Mouse (Mus musculus) heart, embryonic 15.5 days (tissue): ENCODE measurements around the gene Glo1. TPM values are rescaled to one million over a fixed set of nuclear protein-coding genes. Genes with fewer than 3 reads are reported as not detected.

Source experiments
- ATAC-seq: fragments of 200-750 bp; cut with Nextera tagmentation; replicated peaks from 2 replicates; pipeline ENCODE4 v1.8.0; 2017; ENCODE audit warnings: low read depth, moderate TSS enrichment; ENCODE audit not compliant: insufficient number of reproducible peaks, insufficient read depth, low FRiP score
- H3K27ac ChIP-seq: fragments of 300-500 bp; sonication (generic); 2 replicates; pipeline ENCODE4 v1.5.1; 2015; ENCODE audit warnings: mild to moderate bottlenecking, inconsistent platforms
- H3K27me3 ChIP-seq: fragments of 300-500 bp; sonication (generic); 2 replicates; pipeline ENCODE4 v1.6.1; 2015; ENCODE audit warnings: inconsistent platforms
- H3K36me3 ChIP-seq: fragments of 300-500 bp; sonication (generic); 2 replicates; pipeline ENCODE4 v1.6.1; 2015; ENCODE audit warnings: mild to moderate bottlenecking, inconsistent platforms
- H3K4me1 ChIP-seq: fragments of 300-500 bp; sonication (generic); replicated peaks from 2 replicates; pipeline ENCODE4 v1.6.1; 2015; ENCODE audit warnings: inconsistent platforms
- H3K4me2 ChIP-seq: fragments of 300-500 bp; sonication (generic); 2 replicates; pipeline ENCODE4 v1.6.1; 2015; ENCODE audit warnings: inconsistent platforms, mild to moderate bottlenecking, moderate library complexity
- H3K4me3 ChIP-seq: fragments of 300-500 bp; sonication (generic); 2 replicates; pipeline ENCODE4 v1.5.1; 2015; ENCODE audit warnings: mild to moderate bottlenecking, inconsistent platforms
- H3K9ac ChIP-seq: fragments of 300-500 bp; sonication (generic); 2 replicates; pipeline ENCODE4 v1.6.1; 2015; ENCODE audit warnings: mild to moderate bottlenecking, inconsistent platforms
- H3K9me3 ChIP-seq: fragments of 300-500 bp; sonication (generic); replicated peaks from 2 replicates; pipeline ENCODE4 v1.6.1; 2016; ENCODE audit warnings: inconsistent platforms
- WGBS: fragments of 180-500 bp; shearing (Covaris S2); methylation state at CpG from one replicate; pipeline ENCODE4 v1.1.7; 2015; ENCODE audit warnings: mixed read lengths; 5-methylcytosine and 5-hydroxymethylcytosine counted together
- polyA plus RNA-seq: library from polyadenylated mRNA; unstranded; fragments of >200 nt; fragmentation: Nextera tagmentation; extraction: Ambion mirVana; gene quantifications from 2 replicates; pipeline ENCODE4 v1.2.1, GENCODE M21; 2015

The Glo1 gene
- polyA plus RNA-seq, 1 experiment from 2014 or later: 196 TPM

- H3K27me3 ChIP-seq: no peaks in the 10 kb centered on the region
- ATAC-seq: peak; percentile 84
Measured at GRCm38 (mm10) chr17:30575941-30576773, 50.5 kb downstream of the Glo1 start, which contains the start of gene Btbd9. TSS of gene Btbd9 (minus strand) at chr17:30576488.

GRCm38 (mm10) chr17:30575121-30575904 lies 51.4 kb downstream of the Glo1 start:
- ATAC-seq: no peak
- Histone ChIP-seq H3K9ac (peak overlapping the region; percentile 63), H3K4me1 (peaks cover 25% of the 10 kb centered on the region), H3K36me3 (no peaks in the 10 kb centered on the region), H3K9me3 (no peaks in the 10 kb centered on the region), H3K27ac (peak overlapping the region; percentile 93), H3K4me3 (peak overlapping the region; percentile 88), H3K27me3 (no peaks in the 10 kb centered on the region), H3K4me2 (peak overlapping the region; percentile 76)
- 4% methylated on average over 35 of the region's 35 CpGs for WGBS

More at GRCm38 (mm10) chr17:30575941-30576773, 50.5 kb downstream of the Glo1 start, which contains the start of gene Btbd9:
- H3K9ac ChIP-seq: peak within 1 kb of the TSS; percentile 63
- WGBS: under 1% methylated on average over 66 of the region's 94 CpGs
- H3K27ac ChIP-seq: peak within 1 kb of the TSS; percentile 93
- H3K4me2 ChIP-seq: peak within 1 kb of the TSS; percentile 76
- peak within 1 kb of the TSS; percentile 88 for H3K4me3 ChIP-seq
- H3K36me3 ChIP-seq: no peaks in the 10 kb centered on the region
- no peaks in the 10 kb centered on the region for H3K9me3 ChIP-seq
- peaks cover 20% of the 10 kb centered on the region for H3K4me1 ChIP-seq

- Histone ChIP-seq H3K36me3 (no peaks in the 10 kb centered on the region), H3K4me2 (peak overlapping the region; percentile 76), H3K9me3 (no peaks in the 10 kb centered on the region), H3K4me3 (peak overlapping the region; percentile 88; the same call in 1 of the 2 replicates), H3K27me3 (no peaks in the 10 kb centered on the region), H3K4me1 (peaks cover 30% of the 10 kb centered on the region), H3K27ac (peak overlapping the region; percentile 52), H3K9ac (no peak overlapping the region; the same call in 1 of the 2 replicates)
- 57% methylated on average over 8 of the region's 8 CpGs for WGBS
- no peak for ATAC-seq
Measured at GRCm38 (mm10) chr17:30574783-30575075, 51.9 kb downstream of the Glo1 start.

GRCm38 (mm10) chr17:30573990-30574782 lies 52.5 kb downstream of the Glo1 start:
- ATAC-seq: no peak
- H3K9me3 ChIP-seq: no peaks in the 10 kb centered on the region
- H3K36me3 ChIP-seq: no peaks in the 10 kb centered on the region
- peak overlapping the region; percentile 76 for H3K4me2 ChIP-seq
- H3K27me3 ChIP-seq: no peaks in the 10 kb centered on the region
- H3K4me3 ChIP-seq: peak overlapping the region; percentile 88; the same call in 1 of the 2 replicates
- 62% methylated on average over 8 of the region's 8 CpGs for WGBS
- peaks cover 30% of the 10 kb centered on the region for H3K4me1 ChIP-seq
- H3K9ac ChIP-seq: no peak overlapping the region
- peak overlapping the region; percentile 52 for H3K27ac ChIP-seq

GRCm38 (mm10) chr17:30570971-30571370 lies 55.7 kb downstream of the Glo1 start:
- 46% methylated on average over 3 of the region's 3 CpGs for WGBS
- no peaks in the 10 kb centered on the region for H3K36me3 ChIP-seq
- ATAC-seq: no peak

GRCm38 (mm10) chr17:30570173-30570572 lies 56.5 kb downstream of the Glo1 start:
- 63% methylated on average over 8 of the region's 8 CpGs for WGBS
- Histone ChIP-seq H3K27me3 (no peaks in the 10 kb centered on the region), H3K4me2 (no peak overlapping the region), H3K4me3 (no peak overlapping the region), H3K4me1 (peaks cover 30% of the 10 kb centered on the region), H3K9me3 (no peaks in the 10 kb centered on the region), H3K36me3 (no peaks in the 10 kb centered on the region), H3K9ac (no peak overlapping the region), H3K27ac (no peak overlapping the region)
- ATAC-seq: no peak

More at GRCm38 (mm10) chr17:30570971-30571370, 55.7 kb downstream of the Glo1 start:
- Histone ChIP-seq H3K4me1 (peaks cover 29% of the 10 kb centered on the region), H3K9ac (no peak overlapping the region), H3K27ac (no peak overlapping the region), H3K9me3 (no peaks in the 10 kb centered on the region), H3K4me2 (no peak overlapping the region), H3K4me3 (no peak overlapping the region), H3K27me3 (no peaks in the 10 kb centered on the region)

GRCm38 (mm10) chr17:30568473-30568872 lies 58.2 kb downstream of the Glo1 start:
- Histone ChIP-seq H3K4me2 (no peak overlapping the region), H3K9me3 (no peaks in the 10 kb centered on the region), H3K27me3 (no peaks in the 10 kb centered on the region), H3K36me3 (no peaks in the 10 kb centered on the region), H3K9ac (no peak overlapping the region), H3K4me3 (no peak overlapping the region), H3K27ac (no peak overlapping the region), H3K4me1 (peaks cover 21% of the 10 kb centered on the region)
- ATAC-seq: no peak

GRCm38 (mm10) chr17:30564971-30565370 lies 61.7 kb downstream of the Glo1 start:
- H3K9ac ChIP-seq: no peak overlapping the region
- H3K4me3 ChIP-seq: no peak overlapping the region
- no peaks in the 10 kb centered on the region for H3K36me3 ChIP-seq
- no peak overlapping the region for H3K4me2 ChIP-seq
- WGBS: 62% methylated on average over 7 of the region's 7 CpGs
- no peaks in the 10 kb centered on the region for H3K9me3 ChIP-seq
- H3K27ac ChIP-seq: no peak overlapping the region
- H3K27me3 ChIP-seq: no peaks in the 10 kb centered on the region
- no peak for ATAC-seq
- peaks cover 11% of the 10 kb centered on the region for H3K4me1 ChIP-seq

- H3K27ac ChIP-seq: no peak overlapping the region
- no peak overlapping the region for H3K4me3 ChIP-seq
- no peak for ATAC-seq
- no peaks in the 10 kb centered on the region for H3K27me3 ChIP-seq
- peaks cover 10% of the 10 kb centered on the region for H3K4me1 ChIP-seq
- H3K9ac ChIP-seq: no peak overlapping the region
- no peaks in the 10 kb centered on the region for H3K9me3 ChIP-seq
- no peaks in the 10 kb centered on the region for H3K36me3 ChIP-seq
- no peak overlapping the region for H3K4me2 ChIP-seq
- 66% methylated on average over 3 of the region's 3 CpGs for WGBS
Measured at GRCm38 (mm10) chr17:30564407-30564806, 62.3 kb downstream of the Glo1 start.

- Histone ChIP-seq H3K27ac (no peak overlapping the region), H3K36me3 (no peaks in the 10 kb centered on the region), H3K4me1 (peaks cover 10% of the 10 kb centered on the region), H3K4me2 (no peak overlapping the region), H3K9ac (no peak overlapping the region), H3K4me3 (no peak overlapping the region), H3K27me3 (no peaks in the 10 kb centered on the region), H3K9me3 (no peaks in the 10 kb centered on the region)
- no peak for ATAC-seq
- 62% methylated on average over 6 of the region's 6 CpGs for WGBS
Measured at GRCm38 (mm10) chr17:30563484-30564075, 63.1 kb downstream of the Glo1 start.
